Mouse (Mus musculus) regulatory T cell (primary cell): ENCODE measurements at regions not wholly inside any gene's neighbourhood (a gene's known extent, or its start where the extent isn't known, plus 50 kb on each side); places are given as distances from the start of the nearest gene placed in this dataset.
"Not testable (repeated sequence)": the region's sequence is repeated elsewhere in the genome, so short reads cannot be mapped to it uniquely, and the experiment has no call there.

ENCODE experiments used
- in situ Hi-C: fragments of 300-600 bp; cut with MboI, MseI; formaldehyde crosslinking; loops from one replicate; pipeline ENCODE4 v1.15.1; 2025; ENCODE audit warnings: high pct_unique_total_duplicates

- in situ Hi-C loops: not testable (repeated sequence)
These were observed 83.4 kb upstream of the Gm49339 start for GRCm38 (mm10) chr10:51397016-51397415.

DNA sequence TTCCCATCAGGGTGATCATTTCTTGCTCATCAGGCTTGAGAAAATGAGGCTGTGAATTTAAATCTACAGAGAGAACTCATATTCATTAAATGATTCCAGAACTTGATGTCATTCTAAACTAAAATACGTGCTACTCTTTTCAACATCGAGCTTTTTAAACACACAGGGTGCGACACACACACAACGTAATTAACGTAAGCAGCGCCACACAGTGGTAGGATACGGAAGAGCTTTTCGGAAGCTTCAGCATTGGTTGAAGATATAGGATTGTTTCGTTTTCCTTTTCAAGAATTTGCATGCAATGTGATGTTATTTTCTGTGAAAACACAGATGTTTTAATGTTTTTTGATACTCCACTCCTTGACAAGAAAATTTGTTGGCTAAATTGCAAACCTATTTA, 75.3 kb upstream of the Gm49339 start:
- in situ Hi-C loops: loop anchor here (10.0 to 25.0 kb wide), 2 partner anchors 518 to 710 kb away; partner anchors contain the start of gene Sim1

- in situ Hi-C loops: loop anchor here (25.0 kb wide), 1 partner anchor 525 kb away; the partner anchor contains the start of gene Sim1
These were observed 67.6 kb upstream of the Gm49339 start for GRCm38 (mm10) chr10:51412795-51413194.

DNA sequence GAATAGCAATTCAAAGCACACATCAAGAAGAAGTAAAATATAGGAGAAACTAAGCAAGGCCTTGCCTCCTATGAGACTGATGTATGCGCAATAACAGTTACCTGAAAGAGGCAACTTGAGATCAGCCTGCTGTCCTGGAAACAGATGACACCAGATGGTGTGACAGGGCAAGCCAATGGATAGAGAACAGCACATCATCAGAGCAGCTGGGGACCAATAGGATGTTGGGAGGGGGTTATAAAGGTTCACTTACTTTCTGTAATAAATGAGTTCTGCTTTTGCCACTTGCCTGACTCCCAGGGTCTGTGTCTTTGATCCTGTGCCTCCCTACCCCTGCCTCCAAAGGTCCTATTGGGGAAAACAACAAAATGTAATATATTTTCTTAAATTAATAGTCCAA, 65.9 kb upstream of the Gm49339 start:
- in situ Hi-C loops: loop anchor here (25.0 kb wide), 1 partner anchor 527 kb away; the partner anchor contains the start of gene Sim1

GRCm38 (mm10) chr10:51416723-51417122, 63.7 kb upstream of the Gm49339 start:
- in situ Hi-C loops: loop anchor here (25.0 kb wide), 1 partner anchor 529 kb away; the partner anchor contains the start of gene Sim1

GRCm38 (mm10) chr10:51417221-51417911, 63.0 kb upstream of the Gm49339 start:
- in situ Hi-C loops: loop anchor here (25.0 kb wide), 1 partner anchor 530 kb away; the partner anchor contains the start of gene Sim1

DNA sequence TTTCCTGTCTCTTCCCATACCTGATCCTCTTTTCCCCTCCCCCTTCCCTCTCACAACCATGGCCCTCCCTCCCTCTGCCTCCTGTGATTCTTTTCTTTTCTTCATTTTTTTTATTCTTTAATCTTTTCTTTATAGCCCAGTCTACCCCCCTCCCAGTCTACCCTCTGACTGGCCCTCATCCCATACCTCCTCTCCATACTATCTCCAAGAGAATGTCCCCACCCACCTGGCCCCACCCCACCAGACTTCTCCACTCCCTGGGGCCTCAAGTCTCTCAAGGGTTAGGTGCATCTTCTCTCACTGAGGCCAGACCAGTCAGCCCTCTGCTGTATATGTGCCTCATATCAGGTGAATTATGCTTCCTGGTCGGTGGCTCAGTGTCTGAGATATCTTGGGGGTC, 61.9 kb upstream of the Gm49339 start:
- in situ Hi-C loops: loop anchor here (25.0 kb wide), 1 partner anchor 531 kb away; the partner anchor contains the start of gene Sim1

GRCm38 (mm10) chr10:51422501-51422900, 57.9 kb upstream of the Gm49339 start:
- in situ Hi-C loops: loop anchor here (25.0 kb wide), 1 partner anchor 535 kb away; the partner anchor contains the start of gene Sim1
